Mouse (Mus musculus) bone marrow macrophage, adult 2 months (primary cell): ENCODE data around the gene H2-DMa.

Experiments
- CTCF ChIP-seq: IDR thresholded peaks from 2 replicates; pipeline ENCODE4 v1.5.1; 2012; ENCODE audit warnings: low read depth, mild to moderate bottlenecking, low read length, moderate library complexity
- POLR2A ChIP-seq: IDR thresholded peaks from 2 replicates; pipeline ENCODE4 v1.6.1; 2012; ENCODE audit warnings: mild to moderate bottlenecking, low read depth, low read length, borderline replicate concordance

- TF ChIP-seq POLR2A (no peak), CTCF (no peak)
Measured at GRCm38 (mm10) chr17:34142456-34143010, 23.2 kb downstream of the H2-DMa start.
